9 mouse cellular contexts compared by ENCODE assay signal in the genomic region with DNA sequence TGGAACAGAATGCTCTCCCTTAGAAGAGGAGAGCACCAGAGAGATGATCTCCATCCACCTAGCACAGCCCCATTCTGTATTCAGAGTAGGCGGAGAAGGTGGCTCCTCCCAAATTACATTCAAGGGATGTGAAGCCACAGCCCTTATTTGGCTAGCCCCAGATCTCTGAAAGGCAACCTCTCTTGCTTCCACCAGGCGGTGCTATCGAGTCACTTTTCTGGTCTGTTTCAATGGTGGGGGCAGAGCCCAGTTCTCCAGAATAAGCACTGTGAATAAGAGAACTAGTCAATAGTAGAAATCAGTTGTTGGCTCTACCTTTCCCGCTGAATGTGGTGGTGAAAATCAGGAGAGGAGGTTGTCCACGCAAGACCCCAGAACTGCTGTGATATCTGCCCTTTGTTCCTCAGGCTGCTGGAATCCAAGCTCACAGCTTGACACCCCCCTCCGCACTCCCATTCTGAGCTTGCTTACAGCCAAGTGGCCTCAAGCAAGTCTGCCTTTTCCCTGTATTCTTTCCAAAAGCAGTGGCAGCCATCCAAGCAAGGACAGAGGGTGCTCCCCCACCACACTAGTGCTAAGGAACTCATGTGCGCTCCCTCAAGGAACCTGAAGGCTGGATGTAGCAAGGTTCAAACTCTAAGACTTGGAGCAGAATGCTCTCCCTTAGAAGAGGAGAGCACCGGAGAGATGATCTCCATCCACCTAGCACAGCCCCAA. TPM values are rescaled to one million over a fixed set of nuclear protein-coding genes. Genes with fewer than 3 reads are reported as not detected.
DNase-seq lines count a peak whose midpoint lies in the region; ATAC-seq and TF ChIP-seq lines count a peak whose summit lies in the region.
"Had no signal": no experiment of that assay in that cellular context is flagged by ENCODE, and none has a peak within 500 bp of the region (broad histone marks: within the 10 kb centered on the region; RNA-seq: fewer than 3 reads in every experiment).

No protein-coding gene starts in this region.

- peak; percentile 76 for TF ChIP-seq RAD21 in CH12.LX (IDR thresholded peaks at IDR 0.05; ENCODE audit: low read depth, low read length)

- TF ChIP-seq EP300 in CH12.LX (IDR thresholded peaks at IDR 0.05; ENCODE audit: low read length): no peak
- no peak for TF ChIP-seq EP300 in lung, postnatal 0 days (IDR thresholded peaks at IDR 0.05)

- H3K4me3 ChIP-seq in intestine, embryonic 14.5 days (ENCODE audit: low read depth, low read length): no peak overlapping the region
- H3K4me3 ChIP-seq in intestine, embryonic 15.5 days (replicated peaks): no peak overlapping the region
- no peak overlapping the region for H3K4me3 ChIP-seq in CH12.LX (replicated peaks in 1 of 3; ENCODE audit: low read depth in 2 of 3, low read length in 2 of 3, poor library complexity in 1 of 3)
- H3K4me3 ChIP-seq in embryonic facial prominence, embryonic 11.5 days (ENCODE audit: low read depth, low read length): no peak overlapping the region
- no peak overlapping the region for H3K4me3 ChIP-seq in lung, postnatal 0 days (ENCODE audit: low read depth, low read length)
- H3K4me3 ChIP-seq: erythroblast, embryonic 14.5 days had no signal

- dilution Hi-C loops in CH12.LX (cut with MboI; ENCODE audit: extremely low pct_ligation_motif_present, extremely low pct_unique_long_range_greater_than_20kb, low sequenced_read_pairs): no loop called here

- 42% methylated on average over 8 of the region's 8 CpGs for WGBS in intestine, embryonic 14.5 days
- WGBS in intestine, embryonic 15.5 days: 46% methylated on average over 8 of the region's 8 CpGs
- WGBS in embryonic facial prominence, embryonic 11.5 days: 46% methylated on average over 8 of the region's 8 CpGs
- WGBS in lung, postnatal 0 days: 45% methylated on average over 8 of the region's 8 CpGs

- no peaks in the 10 kb centered on the region for H3K9me3 ChIP-seq in intestine, embryonic 14.5 days (ENCODE audit: control insufficient read depth, low read length)
- H3K9me3 ChIP-seq in intestine, embryonic 15.5 days: no peaks in the 10 kb centered on the region
- H3K9me3 ChIP-seq in CH12.LX (replicated peaks; ENCODE audit: low read length): no peaks in the 10 kb centered on the region
- no peaks in the 10 kb centered on the region for H3K9me3 ChIP-seq in embryonic facial prominence, embryonic 11.5 days (replicated peaks; ENCODE audit: control insufficient read depth, low read length)
- H3K9me3 ChIP-seq in lung, postnatal 0 days (ENCODE audit: low read length): no peaks in the 10 kb centered on the region

- no peak overlapping the region for H3K4me2 ChIP-seq in intestine, embryonic 14.5 days (ENCODE audit: low read length)
- H3K4me2 ChIP-seq in intestine, embryonic 15.5 days (replicated peaks): no peak overlapping the region
- no peak overlapping the region for H3K4me2 ChIP-seq in CH12.LX (ENCODE audit: insufficient read depth, low read depth, poor library complexity, severe bottlenecking)
- H3K4me2 ChIP-seq in embryonic facial prominence, embryonic 11.5 days (ENCODE audit: low read depth, low read length): no peak overlapping the region
- H3K4me2 ChIP-seq in lung, postnatal 0 days (replicated peaks; ENCODE audit: low read depth, low read length): no peak overlapping the region

- DNase-seq in CD4-positive, CD25-positive, alpha-beta regulatory T cell, adult 2 months (ENCODE audit: low read depth, low spot score): peak; percentile 22
- peak; percentile 59 for DNase-seq in intestine, embryonic 14.5 days (ENCODE audit: low spot score)
- DNase-seq in CH12.LX (ENCODE audit: extremely low read depth): peak; percentile 70
- DNase-seq in embryonic facial prominence, embryonic 11.5 days (ENCODE audit: low spot score): peak; percentile 3
- DNase-seq in lung, postnatal 0 days (ENCODE audit: low spot score): peak; percentile 8
- DNase-seq in spleen, postnatal 14 days (ENCODE audit: low spot score in 2 of 2): no peak

- no peaks in the 10 kb centered on the region for H3K79me2 ChIP-seq in CH12.LX (replicated peaks; ENCODE audit: control insufficient read depth, extremely low read depth, insufficient read depth, poor library complexity, severe bottlenecking)

- in situ Hi-C loops in CH12.LX (cut with MboI; ENCODE audit: low pct_ligation_motif_present, low pct_unique_long_range_greater_than_20kb, low sequenced_read_pairs): loop anchor here (5.0 kb wide), 1 partner anchor 87 kb away; no protein-coding TSS in a partner anchor

- H3K36me3 ChIP-seq in intestine, embryonic 14.5 days (ENCODE audit: control insufficient read depth, insufficient read depth, low read length): no peaks in the 10 kb centered on the region
- H3K36me3 ChIP-seq in intestine, embryonic 15.5 days: no peaks in the 10 kb centered on the region
- no peaks in the 10 kb centered on the region for H3K36me3 ChIP-seq in CH12.LX (replicated peaks in 1 of 2; ENCODE audit: control insufficient read depth in 1 of 2, insufficient read depth in 1 of 2, low read length in 1 of 2)
- H3K36me3 ChIP-seq in embryonic facial prominence, embryonic 11.5 days (replicated peaks; ENCODE audit: control insufficient read depth, insufficient read depth, low read depth, low read length): no peaks in the 10 kb centered on the region
- no peaks in the 10 kb centered on the region for H3K36me3 ChIP-seq in lung, postnatal 0 days (ENCODE audit: insufficient read depth, low read length)

- TF ChIP-seq POLR2A in CH12.LX (IDR thresholded peaks at IDR 0.05; ENCODE audit: low read depth, low read length): no peak

- H3K9ac ChIP-seq in intestine, embryonic 14.5 days (ENCODE audit: low read length): no peak overlapping the region
- no peak overlapping the region for H3K9ac ChIP-seq in intestine, embryonic 15.5 days
- H3K9ac ChIP-seq in CH12.LX (ENCODE audit: insufficient read depth, low read depth): no peak overlapping the region
- no peak overlapping the region for H3K9ac ChIP-seq in embryonic facial prominence, embryonic 11.5 days (replicated peaks; ENCODE audit: low read length)
- no peak overlapping the region for H3K9ac ChIP-seq in lung, postnatal 0 days (replicated peaks; ENCODE audit: low read depth)

- no peak overlapping the region for H3K27ac ChIP-seq in intestine, embryonic 14.5 days (ENCODE audit: low read depth)
- no peak overlapping the region for H3K27ac ChIP-seq in intestine, embryonic 15.5 days
- H3K27ac ChIP-seq in CH12.LX (ENCODE audit: insufficient read depth, low read depth): no peak overlapping the region
- no peak overlapping the region for H3K27ac ChIP-seq in embryonic facial prominence, embryonic 11.5 days (replicated peaks; ENCODE audit: low read depth, low read length)
- H3K27ac ChIP-seq in lung, postnatal 0 days (ENCODE audit: low read length): no peak overlapping the region

- TF ChIP-seq CTCF in CH12.LX (conservative IDR thresholded peaks at IDR 0.05 in 1 of 2, IDR thresholded peaks at IDR 0.05 in 1 of 2; ENCODE audit: low read depth in 2 of 2, low read length in 2 of 2): peak; percentile 52 to 95
- TF ChIP-seq CTCF in lung, postnatal 0 days (IDR thresholded peaks at IDR 0.05): peak; percentile 61

- no peaks in the 10 kb centered on the region for H3K27me3 ChIP-seq in intestine, embryonic 14.5 days (replicated peaks; ENCODE audit: control insufficient read depth, insufficient read depth, low read length)
- no peaks in the 10 kb centered on the region for H3K27me3 ChIP-seq in intestine, embryonic 15.5 days (replicated peaks)
- H3K27me3 ChIP-seq in CH12.LX (replicated peaks): peaks cover 44% of the 10 kb centered on the region
- no peaks in the 10 kb centered on the region for H3K27me3 ChIP-seq in embryonic facial prominence, embryonic 11.5 days (ENCODE audit: control insufficient read depth, insufficient read depth, low read length)
- H3K27me3 ChIP-seq in lung, postnatal 0 days (replicated peaks; ENCODE audit: insufficient read depth, low read length): no peaks in the 10 kb centered on the region

- no peaks in the 10 kb centered on the region for H3K4me1 ChIP-seq in intestine, embryonic 14.5 days (replicated peaks; ENCODE audit: control insufficient read depth, insufficient read depth, low read length)
- H3K4me1 ChIP-seq in intestine, embryonic 15.5 days (replicated peaks): no peaks in the 10 kb centered on the region
- peaks cover 0 to 7% of the 10 kb centered on the region in 2 experiments; a peak in 2 of 4 replicates for H3K4me1 ChIP-seq in CH12.LX (ENCODE audit: control insufficient read depth in 1 of 2, insufficient read depth in 2 of 2)
- no peaks in the 10 kb centered on the region for H3K4me1 ChIP-seq in embryonic facial prominence, embryonic 11.5 days (ENCODE audit: control insufficient read depth, insufficient read depth, low read length)
- H3K4me1 ChIP-seq in lung, postnatal 0 days (ENCODE audit: insufficient read depth, low read depth, low read length): no peaks in the 10 kb centered on the region

- ATAC-seq in CD4-positive, CD25-positive, alpha-beta regulatory T cell, adult 4 months: no peak
- no peak for ATAC-seq in intestine, embryonic 14.5 days (replicated peaks; ENCODE audit: low FRiP score, low TSS enrichment, low read depth)
- no peak for ATAC-seq in intestine, embryonic 15.5 days
- no peak for ATAC-seq in embryonic facial prominence, embryonic 11.5 days (replicated peaks; ENCODE audit: insufficient number of reproducible peaks, low FRiP score, low TSS enrichment, low read depth)
- no peak for ATAC-seq in lung, postnatal 0 days

RNA-seq across cellular contexts. Expression of a gene that starts 7.1 kb away (rescaled TPM):
- not detected for polyA plus RNA-seq in CD4-positive, CD25-positive, alpha-beta regulatory T cell, adult 4 months (2017; shearing (Covaris generic))
- polyA plus RNA-seq in intestine, embryonic 14.5 days (2014; fragmentation: Nextera tagmentation; extraction: Ambion mirVana): 5.7 and 6.0 TPM in 2 replicates
- 8.6 and 9.6 TPM in 2 replicates for polyA plus RNA-seq in intestine, embryonic 15.5 days (2015; fragmentation: Nextera tagmentation; extraction: Ambion mirVana)
- not detected in 2 replicates for total RNA-seq in CH12.LX (2012; rRNA removed)
- total RNA-seq in CH12.LX (2014; rRNA removed): not detected in 2 replicates
- polyA plus RNA-seq in CH12.LX (2012; ENCODE audit: insufficient read length, low read depth): not detected in 2 replicates
- polyA plus RNA-seq in embryonic facial prominence, embryonic 11.5 days (2014; fragmentation: Nextera tagmentation; extraction: Ambion mirVana): 30.7 and 31.2 TPM in 2 replicates
- polyA plus RNA-seq in lung, postnatal 0 days (2015; fragmentation: Nextera tagmentation; extraction: Ambion mirVana): 1.7 and 2.3 TPM in 2 replicates

RNA-seq across cellular contexts. Expression of a gene that starts 7.2 kb away (rescaled TPM):
- polyA plus RNA-seq in CD4-positive, CD25-positive, alpha-beta regulatory T cell, adult 4 months (2017; shearing (Covaris generic)): not detected
- not detected in 2 replicates for polyA plus RNA-seq in intestine, embryonic 14.5 days (2014; fragmentation: Nextera tagmentation; extraction: Ambion mirVana)
- polyA plus RNA-seq in intestine, embryonic 15.5 days (2015; fragmentation: Nextera tagmentation; extraction: Ambion mirVana): not detected in 2 replicates
- total RNA-seq in CH12.LX (2012; rRNA removed) (not detected in 2 replicates), CH12.LX (2014; rRNA removed) (not detected in 2 replicates)
- polyA plus RNA-seq in CH12.LX (2012; ENCODE audit: insufficient read length, low read depth): not detected in 2 replicates
- not detected in 2 replicates for polyA plus RNA-seq in embryonic facial prominence, embryonic 11.5 days (2014; fragmentation: Nextera tagmentation; extraction: Ambion mirVana)
- not detected in 2 replicates for polyA plus RNA-seq in lung, postnatal 0 days (2015; fragmentation: Nextera tagmentation; extraction: Ambion mirVana)
- polyA plus RNA-seq: erythroblast, embryonic 14.5 days had no signal

RNA-seq across cellular contexts. Expression of a gene that starts 48.4 kb away (rescaled TPM):
- polyA plus RNA-seq in CD4-positive, CD25-positive, alpha-beta regulatory T cell, adult 4 months (2017; shearing (Covaris generic)): not detected
- polyA plus RNA-seq in intestine, embryonic 14.5 days (2014; fragmentation: Nextera tagmentation; extraction: Ambion mirVana): not detected in 2 replicates
- not detected in 2 replicates for polyA plus RNA-seq in intestine, embryonic 15.5 days (2015; fragmentation: Nextera tagmentation; extraction: Ambion mirVana)
- total RNA-seq in CH12.LX (2012; rRNA removed) (0.08 TPM in 1 of 2 replicates, not detected in the other), CH12.LX (2014; rRNA removed) (not detected in 2 replicates)
- polyA plus RNA-seq in CH12.LX (2012; ENCODE audit: insufficient read length, low read depth): not detected in 2 replicates
- not detected in 2 replicates for polyA plus RNA-seq in embryonic facial prominence, embryonic 11.5 days (2014; fragmentation: Nextera tagmentation; extraction: Ambion mirVana)
- not detected in 2 replicates for polyA plus RNA-seq in lung, postnatal 0 days (2015; fragmentation: Nextera tagmentation; extraction: Ambion mirVana)
- polyA plus RNA-seq: erythroblast, embryonic 14.5 days had no signal

RNA-seq across cellular contexts. Expression of a gene that starts 51.8 kb away (rescaled TPM):
- polyA plus RNA-seq in CD4-positive, CD25-positive, alpha-beta regulatory T cell, adult 4 months (2017; shearing (Covaris generic)): not detected
- polyA plus RNA-seq in intestine, embryonic 14.5 days (2014; fragmentation: Nextera tagmentation; extraction: Ambion mirVana): 359 and 374 TPM in 2 replicates
- polyA plus RNA-seq in intestine, embryonic 15.5 days (2015; fragmentation: Nextera tagmentation; extraction: Ambion mirVana): 743 and 782 TPM in 2 replicates
- 0.17 TPM in 1 of 2 replicates, not detected in the other for total RNA-seq in CH12.LX (2012; rRNA removed)
- total RNA-seq in CH12.LX (2014; rRNA removed): not detected in 2 replicates
- not detected in 2 replicates for polyA plus RNA-seq in CH12.LX (2012; ENCODE audit: insufficient read length, low read depth)
- polyA plus RNA-seq in embryonic facial prominence, embryonic 11.5 days (2014; fragmentation: Nextera tagmentation; extraction: Ambion mirVana): 8.0 and 10.5 TPM in 2 replicates
- 460 and 573 TPM in 2 replicates for polyA plus RNA-seq in lung, postnatal 0 days (2015; fragmentation: Nextera tagmentation; extraction: Ambion mirVana)
- polyA plus RNA-seq: erythroblast, embryonic 14.5 days had no signal

Comparison
In these comparisons a context has a peak if more than half of its experiments do, and no peak if none do; other contexts are left out.
1. DNase-seq: peak in CD4-positive, CD25-positive, alpha-beta regulatory T cell, adult 2 months (single experiment), intestine, embryonic 14.5 days (single experiment), CH12.LX (single experiment), embryonic facial prominence, embryonic 11.5 days (single experiment) and lung, postnatal 0 days (single experiment); none in spleen, postnatal 14 days (0 of 2).